In genomic region chr6:116694346-116694745, GRCm38 (mm10) we compare ENCODE assay signal across 18 mouse cellular contexts.
"Had no signal": no experiment of that assay in that cellular context is flagged by ENCODE, and none has a peak within 500 bp of the region (broad histone marks: within the 10 kb centered on the region; RNA-seq: fewer than 3 reads in every experiment).

No protein-coding gene starts in this region.

- H3K4me2 ChIP-seq: liver, embryonic 13.5 days; midbrain, embryonic 11.5 days; neural tube, embryonic 12.5 days; neural tube, embryonic 15.5 days had no signal

- H3K27ac ChIP-seq: kidney, postnatal 0 days; layer of hippocampus, adult 2 months; liver, embryonic 13.5 days; neural tube, embryonic 12.5 days; neural tube, embryonic 15.5 days; stomach, postnatal 0 days had no signal

- DNase-seq: kidney, adult 11 months; kidney, postnatal 25 days; layer of hippocampus, adult 9-11 months; liver, embryonic 13.5 days; lung, adult 2 months; lung, postnatal 14 days; lung, postnatal 4 days; midbrain, embryonic 14.5 days; retina, postnatal 1 day; right cerebral cortex, postnatal 25 days; spleen, adult 18-20 months; thymus, postnatal 25 days had no signal

- H3K4me3 ChIP-seq: layer of hippocampus, adult 2 months; liver, embryonic 13.5 days; neural tube, embryonic 12.5 days; neural tube, embryonic 15.5 days had no signal

- H3K9ac ChIP-seq: liver, embryonic 13.5 days; neural tube, embryonic 12.5 days; neural tube, embryonic 15.5 days had no signal

- H3K9me3 ChIP-seq: liver, embryonic 13.5 days; neural tube, embryonic 12.5 days; neural tube, embryonic 15.5 days had no signal

- H3K27me3 ChIP-seq: liver, embryonic 13.5 days; neural tube, embryonic 12.5 days; neural tube, embryonic 15.5 days had no signal

- H3K36me3 ChIP-seq: liver, embryonic 13.5 days; neural tube, embryonic 12.5 days; neural tube, embryonic 15.5 days had no signal

- H3K4me1 ChIP-seq: liver, embryonic 13.5 days; neural tube, embryonic 12.5 days; neural tube, embryonic 15.5 days had no signal
